Mouse (Mus musculus) right cerebral cortex, postnatal 25 days (tissue): ENCODE measurements around the gene Vmn2r-ps130.
"Not testable (repeated sequence)": the region's sequence is repeated elsewhere in the genome, so short reads cannot be mapped to it uniquely, and the experiment has no call there.

Experiments
- DNase-seq: peaks from one replicate; pipeline ENCODE4 v3.0.0; 2022

The Vmn2r-ps130 gene

DNA sequence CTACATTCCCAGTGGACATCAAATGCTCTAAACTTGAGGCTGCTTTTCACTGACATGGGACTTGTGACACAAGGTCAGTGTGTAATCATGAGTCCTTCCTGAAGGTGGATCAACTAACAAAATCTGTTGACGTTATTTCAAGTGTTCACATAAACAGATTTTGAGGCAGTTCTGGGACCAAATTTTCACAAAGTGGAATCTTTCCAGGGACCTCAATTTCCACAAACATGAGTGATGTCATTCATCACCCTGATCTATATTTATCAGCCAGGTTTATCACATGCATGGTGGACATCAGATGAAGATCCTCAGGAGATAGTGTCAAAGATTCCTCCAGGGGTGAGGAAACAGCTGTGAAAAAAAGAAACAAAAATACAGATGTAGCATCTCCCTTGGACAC, at the start of gene Vmn2r-ps130:
Gene Vmn2r-ps130 (plus strand): TSS at position 301 of the 400 bp plus-strand sequence.
- not testable (repeated sequence) for DNase-seq
